24 mouse cellular contexts compared by ENCODE assay signal in genomic region chr1:187956702-187957101, GRCm38 (mm10).
"Had no signal": no experiment of that assay in that cellular context is flagged by ENCODE, and none has a peak within 500 bp of the region (broad histone marks: within the 10 kb centered on the region; RNA-seq: fewer than 3 reads in every experiment).

No protein-coding gene starts in this region.

- DNase-seq: cerebellum, postnatal 10 days; cerebellum, postnatal 14 days; cerebellum, postnatal 25 days; cerebellum, postnatal 36 days; embryo, embryonic 11 days; forebrain, postnatal 0 days; gastrocnemius, adult 2 months; gastrocnemius, postnatal 10 days; gastrocnemius, postnatal 14 days; gastrocnemius, postnatal 25 days; gastrocnemius, postnatal 36 days; heart, adult 11 months; heart, adult 18-20 months; heart, adult 2 months had no signal

- H3K4me1 ChIP-seq: embryonic facial prominence, embryonic 12.5 days; embryonic facial prominence, embryonic 13.5 days; embryonic facial prominence, embryonic 15.5 days; forebrain, embryonic 15.5 days had no signal

- H3K36me3 ChIP-seq: embryonic facial prominence, embryonic 10.5 days; embryonic facial prominence, embryonic 12.5 days; embryonic facial prominence, embryonic 13.5 days; embryonic facial prominence, embryonic 15.5 days; forebrain, embryonic 10.5 days; forebrain, embryonic 12.5 days; forebrain, embryonic 15.5 days; heart, embryonic 10.5 days had no signal

- H3K9me3 ChIP-seq: embryonic facial prominence, embryonic 10.5 days; embryonic facial prominence, embryonic 12.5 days; embryonic facial prominence, embryonic 13.5 days; embryonic facial prominence, embryonic 15.5 days; forebrain, embryonic 10.5 days; forebrain, embryonic 12.5 days; forebrain, embryonic 13.5 days; forebrain, embryonic 15.5 days; heart, embryonic 10.5 days had no signal

- H3K27me3 ChIP-seq: embryonic facial prominence, embryonic 12.5 days; embryonic facial prominence, embryonic 13.5 days; embryonic facial prominence, embryonic 15.5 days had no signal

- H3K4me3 ChIP-seq: embryonic facial prominence, embryonic 10.5 days; embryonic facial prominence, embryonic 12.5 days; embryonic facial prominence, embryonic 13.5 days; embryonic facial prominence, embryonic 15.5 days; erythroblast, embryonic 14.5 days; forebrain, embryonic 10.5 days; forebrain, embryonic 12.5 days; forebrain, embryonic 13.5 days; forebrain, embryonic 15.5 days; gastrocnemius, adult 2 months; heart, adult 2 months; heart, embryonic 10.5 days had no signal

- H3K4me2 ChIP-seq: embryonic facial prominence, embryonic 12.5 days; embryonic facial prominence, embryonic 13.5 days; embryonic facial prominence, embryonic 15.5 days; forebrain, embryonic 12.5 days; forebrain, embryonic 13.5 days; forebrain, embryonic 15.5 days had no signal

- H3K27ac ChIP-seq: embryonic facial prominence, embryonic 10.5 days; embryonic facial prominence, embryonic 12.5 days; embryonic facial prominence, embryonic 13.5 days; embryonic facial prominence, embryonic 15.5 days; forebrain, embryonic 10.5 days; forebrain, embryonic 12.5 days; forebrain, embryonic 13.5 days; forebrain, embryonic 15.5 days; gastrocnemius, adult 2 months; heart, adult 2 months had no signal

- H3K9ac ChIP-seq: embryonic facial prominence, embryonic 12.5 days; embryonic facial prominence, embryonic 13.5 days; embryonic facial prominence, embryonic 15.5 days; forebrain, embryonic 12.5 days; forebrain, embryonic 13.5 days; forebrain, embryonic 15.5 days; forebrain, postnatal 0 days had no signal
